Mouse (Mus musculus) liver, embryonic 14.5 days (tissue): ENCODE measurements around the gene Satb2.

Experiments used
- CTCF ChIP-seq: IDR thresholded peaks from 2 replicates; pipeline ENCODE4 v1.5.1; 2016; ENCODE audit warnings: antibody characterized with exemption, low read depth, control low read depth
- EP300 ChIP-seq: IDR thresholded peaks from 2 replicates; pipeline ENCODE4 v1.6.1; 2016; ENCODE audit warnings: antibody characterized with exemption, low read depth

DNA sequence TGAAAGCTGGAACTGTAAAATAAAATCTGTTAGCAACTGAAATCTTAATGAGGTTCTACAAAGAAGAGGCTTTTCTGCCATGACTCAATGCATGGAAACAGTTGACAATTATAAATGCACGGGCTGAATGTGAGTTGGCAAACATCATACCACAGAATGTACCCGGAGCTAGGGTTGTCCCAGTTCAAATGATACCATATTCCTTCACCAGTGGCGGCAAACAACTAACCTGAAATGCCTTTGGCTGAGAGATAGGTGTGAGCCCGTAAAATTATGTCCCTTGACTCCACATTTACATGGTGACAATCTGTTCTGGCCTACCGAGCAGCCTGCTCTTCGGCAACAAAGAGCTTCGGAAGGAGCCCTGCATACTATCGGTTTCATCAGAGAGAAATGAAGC is 58.0 kb downstream of the Satb2 start:
- TF ChIP-seq CTCF (no peak), EP300 (no peak)
